Mouse (Mus musculus) midbrain, embryonic 15.5 days (tissue): ENCODE data around the gene Zfr2. TPM values are rescaled to one million over a fixed set of nuclear protein-coding genes. Genes with fewer than 3 reads are reported as not detected.

ENCODE experiments used
- ATAC-seq: fragments of 200-750 bp; cut with Nextera tagmentation; replicated peaks from 2 replicates; pipeline ENCODE4 v1.8.0; 2017; ENCODE audit warnings: moderate TSS enrichment
- H3K27ac ChIP-seq: fragments of 300-500 bp; sonication (generic); 2 replicates; pipeline ENCODE4 v1.5.1; 2015; ENCODE audit warnings: mild to moderate bottlenecking, inconsistent platforms
- H3K27me3 ChIP-seq: fragments of 300-500 bp; sonication (generic); replicated peaks from 2 replicates; pipeline ENCODE4 v1.6.1; 2015; ENCODE audit warnings: inconsistent platforms
- H3K36me3 ChIP-seq: fragments of 300-500 bp; sonication (generic); replicated peaks from 2 replicates; pipeline ENCODE4 v1.6.1; 2015; ENCODE audit warnings: inconsistent platforms
- H3K4me1 ChIP-seq: fragments of 300-500 bp; sonication (generic); 2 replicates; pipeline ENCODE4 v1.6.1; 2015; ENCODE audit warnings: inconsistent platforms
- H3K4me2 ChIP-seq: fragments of 300-500 bp; sonication (generic); 2 replicates; pipeline ENCODE4 v1.6.1; 2015; ENCODE audit warnings: inconsistent platforms, mild to moderate bottlenecking, moderate library complexity
- H3K4me3 ChIP-seq: fragments of 300-500 bp; sonication (generic); 2 replicates; pipeline ENCODE4 v1.5.1; 2015; ENCODE audit warnings: mild to moderate bottlenecking, inconsistent platforms
- H3K9ac ChIP-seq: fragments of 300-500 bp; sonication (generic); 2 replicates; pipeline ENCODE4 v1.6.1; 2015; ENCODE audit warnings: mild to moderate bottlenecking, inconsistent platforms
- H3K9me3 ChIP-seq: fragments of 300-500 bp; sonication (generic); 2 replicates; pipeline ENCODE4 v1.6.1; 2016; ENCODE audit warnings: inconsistent platforms
- WGBS: fragments of 180-500 bp; shearing (Covaris S2); methylation state at CpG from one replicate; pipeline ENCODE4 v1.1.7; 2015; ENCODE audit warnings: mixed read lengths; 5-methylcytosine and 5-hydroxymethylcytosine counted together
- polyA plus RNA-seq: library from polyadenylated mRNA; unstranded; fragments of >200 nt; fragmentation: Nextera tagmentation; extraction: Ambion mirVana; gene quantifications from 2 replicates; pipeline ENCODE4 v1.2.1, GENCODE M21; 2015

Gene Zfr2
- polyA plus RNA-seq, 1 experiment from 2014 or later, result 35.4 TPM

- Histone ChIP-seq H3K4me3 (no peak overlapping the region), H3K4me2 (no peak overlapping the region), H3K9ac (no peak overlapping the region), H3K4me1 (peaks cover 12% of the 10 kb centered on the region; the same call in 1 of the 2 replicates), H3K27ac (no peak overlapping the region), H3K36me3 (no peaks in the 10 kb centered on the region), H3K9me3 (no peaks in the 10 kb centered on the region), H3K27me3 (peaks cover 14% of the 10 kb centered on the region)
- 56% methylated on average over 6 of the region's 6 CpGs for WGBS
- no peak for ATAC-seq
These were observed 51.2 kb downstream of the Zfr2 start for GRCm38 (mm10) chr10:81284189-81284588.

DNA sequence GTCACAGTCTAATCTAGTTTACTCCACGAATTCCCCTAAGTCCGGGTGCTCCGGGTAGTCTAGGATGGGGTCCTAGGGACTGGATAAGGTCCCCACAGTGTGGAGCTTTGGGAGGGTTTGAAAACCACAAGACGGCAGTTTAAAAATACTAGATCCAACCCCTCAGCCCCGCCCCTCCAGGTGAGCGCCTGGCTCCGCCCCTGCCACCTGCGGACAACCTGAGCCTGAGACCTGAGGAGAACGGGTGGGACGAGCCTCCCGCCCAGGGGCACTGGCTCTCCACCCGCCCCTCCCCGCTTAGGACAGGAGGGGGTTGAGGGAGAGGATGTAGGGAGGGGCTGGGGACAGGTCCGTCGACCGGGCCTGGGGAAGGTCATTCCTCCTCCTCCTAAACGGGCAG lies 51.8 kb downstream of the Zfr2 start:
- Histone ChIP-seq H3K9ac (no peak overlapping the region), H3K36me3 (no peaks in the 10 kb centered on the region), H3K9me3 (no peaks in the 10 kb centered on the region), H3K27me3 (peaks cover 14% of the 10 kb centered on the region), H3K4me2 (peak overlapping the region; percentile 93), H3K4me3 (no peak overlapping the region), H3K27ac (no peak overlapping the region), H3K4me1 (peaks cover 16% of the 10 kb centered on the region)
- no peak for ATAC-seq
- 11% methylated on average over 17 of the region's 17 CpGs for WGBS

- peaks cover 14% of the 10 kb centered on the region for H3K27me3 ChIP-seq
- peak; percentile 75 for ATAC-seq
- H3K9me3 ChIP-seq, result no peaks in the 10 kb centered on the region
- H3K27ac ChIP-seq, result no peak overlapping the region
- no peaks in the 10 kb centered on the region for H3K36me3 ChIP-seq
- peaks cover 16% of the 10 kb centered on the region for H3K4me1 ChIP-seq
- H3K4me2 ChIP-seq, result peak overlapping the region; percentile 93
- H3K4me3 ChIP-seq, result peak overlapping the region; percentile 51
- peak overlapping the region; percentile 61 for H3K9ac ChIP-seq
- WGBS, result 2% methylated on average over 54 of the region's 54 CpGs
These were observed 52.9 kb downstream of the Zfr2 start for GRCm38 (mm10) chr10:81285694-81286450.

- H3K9ac ChIP-seq, result no peak overlapping the region
- no peak overlapping the region for H3K27ac ChIP-seq
- no peak overlapping the region for H3K4me3 ChIP-seq
- H3K27me3 ChIP-seq, result peaks cover 14% of the 10 kb centered on the region
- H3K9me3 ChIP-seq, result no peaks in the 10 kb centered on the region
- no peak for ATAC-seq
- H3K4me2 ChIP-seq, result no peak overlapping the region
- H3K4me1 ChIP-seq, result peaks cover 16% of the 10 kb centered on the region
- WGBS, result 51% methylated on average over 6 of the region's 6 CpGs
- no peaks in the 10 kb centered on the region for H3K36me3 ChIP-seq
These were observed 53.6 kb downstream of the Zfr2 start for GRCm38 (mm10) chr10:81286586-81286985.

GRCm38 (mm10) chr10:81287513-81288157 lies 54.7 kb downstream of the Zfr2 start:
- H3K36me3 ChIP-seq, result no peaks in the 10 kb centered on the region
- H3K4me1 ChIP-seq, result peaks cover 16% of the 10 kb centered on the region
- ATAC-seq, result no peak
- no peaks in the 10 kb centered on the region for H3K9me3 ChIP-seq
- WGBS, result 59% methylated on average over 8 of the region's 8 CpGs
- no peak overlapping the region for H3K4me3 ChIP-seq
- no peak overlapping the region for H3K4me2 ChIP-seq
- no peak overlapping the region for H3K9ac ChIP-seq
- peaks cover 14% of the 10 kb centered on the region for H3K27me3 ChIP-seq
- no peak overlapping the region for H3K27ac ChIP-seq

- Histone ChIP-seq H3K27me3 (peaks cover 14% of the 10 kb centered on the region), H3K9me3 (no peaks in the 10 kb centered on the region), H3K4me2 (no peak overlapping the region), H3K36me3 (no peaks in the 10 kb centered on the region), H3K4me1 (peaks cover 16% of the 10 kb centered on the region), H3K4me3 (no peak overlapping the region), H3K9ac (no peak overlapping the region), H3K27ac (no peak overlapping the region)
- ATAC-seq, result no peak
- 28% methylated on average over 6 of the region's 6 CpGs for WGBS
These were observed 55.6 kb downstream of the Zfr2 start for GRCm38 (mm10) chr10:81288601-81289000.

- H3K27ac ChIP-seq, result no peak overlapping the region
These were observed 56.3 kb downstream of the Zfr2 start for GRCm38 (mm10) chr10:81289278-81289677.

DNA sequence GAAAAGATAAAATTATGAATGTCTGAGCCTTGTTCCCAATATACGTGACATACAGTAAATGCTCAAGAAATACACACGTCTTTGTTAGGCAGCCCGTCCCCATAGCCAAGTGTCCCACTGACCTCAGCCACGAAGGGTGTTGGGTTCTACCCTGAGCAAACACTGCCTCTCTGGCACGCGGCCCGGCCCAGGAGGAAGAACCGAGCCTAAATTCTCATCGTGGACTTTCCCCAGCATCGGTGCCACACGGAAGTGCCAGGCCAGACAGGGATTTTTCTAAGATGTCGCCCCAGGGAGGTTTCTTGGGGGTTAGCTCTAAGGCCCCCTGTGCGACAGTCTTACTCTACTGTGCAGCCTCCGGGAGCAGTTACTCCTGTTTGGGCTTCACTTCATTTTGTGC lies 56.9 kb downstream of the Zfr2 start:
- no peak overlapping the region for H3K9ac ChIP-seq
- no peak overlapping the region for H3K27ac ChIP-seq
- no peak overlapping the region for H3K4me3 ChIP-seq
- ATAC-seq, result no peak
- 0 out of 2 replicates have a peak, but pooled peaks cover 3% of the 10 kb centered on the region for H3K27me3 ChIP-seq
- no peak overlapping the region for H3K4me2 ChIP-seq
- H3K36me3 ChIP-seq, result no peaks in the 10 kb centered on the region
- WGBS, result 59% methylated on average over 14 of the region's 14 CpGs
- H3K4me1 ChIP-seq, result peaks cover 23% of the 10 kb centered on the region
- no peaks in the 10 kb centered on the region for H3K9me3 ChIP-seq

More at GRCm38 (mm10) chr10:81289278-81289677, 56.3 kb downstream of the Zfr2 start:
- peaks cover 22% of the 10 kb centered on the region for H3K4me1 ChIP-seq
- ATAC-seq, result no peak
- H3K27me3 ChIP-seq, result peaks cover 7% of the 10 kb centered on the region
- H3K36me3 ChIP-seq, result no peaks in the 10 kb centered on the region
- no peak overlapping the region for H3K4me2 ChIP-seq
- H3K9me3 ChIP-seq, result no peaks in the 10 kb centered on the region
- WGBS, result 2% methylated on average over 7 of the region's 7 CpGs
- H3K9ac ChIP-seq, result no peak overlapping the region
- no peak overlapping the region; the same call in 1 of the 2 replicates for H3K4me3 ChIP-seq

GRCm38 (mm10) chr10:81290698-81291460 lies 57.9 kb downstream of the Zfr2 start:
- 15% methylated on average over 24 of the region's 24 CpGs for WGBS
- Histone ChIP-seq H3K4me1 (peaks cover 29% of the 10 kb centered on the region), H3K9me3 (no peaks in the 10 kb centered on the region), H3K9ac (no peak overlapping the region), H3K27me3 (no peaks in the 10 kb centered on the region), H3K36me3 (no peaks in the 10 kb centered on the region), H3K4me3 (0 out of 2 replicates have a peak overlapping the region, but pooled peaks have one; percentile 1), H3K27ac (no peak overlapping the region), H3K4me2 (peak overlapping the region; percentile 1; the same call in 1 of the 2 replicates)
- no peak for ATAC-seq

GRCm38 (mm10) chr10:81291511-81292104 lies 58.7 kb downstream of the Zfr2 start, which contains the start of gene Tjp3:
Gene Tjp3, minus strand, starts transcription at chr10:81291581.
- peak within 1 kb of the TSS; percentile 80 for H3K4me3 ChIP-seq
- H3K9me3 ChIP-seq, result no peaks in the 10 kb centered on the region
- WGBS, result 77% methylated on average over 9 of the region's 9 CpGs
- peak within 1 kb of the TSS; percentile 70; the same call in 1 of the 2 replicates for H3K4me2 ChIP-seq
- H3K9ac ChIP-seq, result no peak within 1 kb of the TSS
- no peaks in the 10 kb centered on the region for H3K36me3 ChIP-seq
- no peak for ATAC-seq
- no peak within 1 kb of the TSS for H3K27ac ChIP-seq
- peaks cover 31% of the 10 kb centered on the region for H3K4me1 ChIP-seq
- no peaks in the 10 kb centered on the region for H3K27me3 ChIP-seq

GRCm38 (mm10) chr10:81292554-81293333 lies 59.8 kb downstream of the Zfr2 start, which contains the start of gene Pip5k1c:
Gene Pip5k1c, plus strand, starts transcription at chr10:81292963.
- peak within 1 kb of the TSS; percentile 84 for H3K9ac ChIP-seq
- peak within 1 kb of the TSS; percentile 70 for H3K4me2 ChIP-seq
- H3K4me1 ChIP-seq, result peaks cover 35% of the 10 kb centered on the region
- no peaks in the 10 kb centered on the region for H3K36me3 ChIP-seq
- peak within 1 kb of the TSS; percentile 80 for H3K4me3 ChIP-seq
- peak; percentile 96 for ATAC-seq
- WGBS, result under 1% methylated on average over 70 of the region's 80 CpGs
- H3K9me3 ChIP-seq, result no peaks in the 10 kb centered on the region
- peak within 1 kb of the TSS; percentile 88 for H3K27ac ChIP-seq
- no peaks in the 10 kb centered on the region for H3K27me3 ChIP-seq
